In genomic region chr2:10157184-10157583, GRCm38 (mm10) we compare ENCODE assay signal across 25 mouse cellular contexts. TPM values are rescaled to one million over a fixed set of nuclear protein-coding genes. Genes with fewer than 3 reads are reported as not detected.
DNase-seq lines count a peak whose midpoint lies in the region; TF ChIP-seq lines count a peak whose summit lies in the region.
"Had no signal": no experiment of that assay in that cellular context is flagged by ENCODE, and none has a peak within 500 bp of the region (broad histone marks: within the 10 kb centered on the region; RNA-seq: fewer than 3 reads in every experiment).

No protein-coding gene starts in this region.

- peak; percentile 31 for DNase-seq in gastrocnemius, adult 2 months
- no peak for DNase-seq in gastrocnemius, postnatal 10 days
- DNase-seq in heart, postnatal 10 days = peak; percentile 29 to 32
- no peak for DNase-seq in heart, adult 8-10 months (ENCODE audit: low spot score)
- peak; percentile 28 for DNase-seq in urinary bladder, postnatal 14 days (ENCODE audit: low spot score)
- no peak for DNase-seq in urinary bladder, postnatal 36 days (ENCODE audit: low spot score in 2 of 2)
- no peak for DNase-seq in thymus, adult 18-20 months
- DNase-seq: adrenal gland, adult 8-10 months; adrenal gland, postnatal 25 days; cerebellum, adult 11-12 months; cerebellum, adult 8-10 months; cerebellum, postnatal 10 days; cerebellum, postnatal 36 days; embryo, embryonic 11 days; heart, postnatal 36 days had no signal

- peak overlapping the region; percentile 62 for H3K27ac ChIP-seq in gastrocnemius, adult 2 months
- H3K27ac ChIP-seq: embryonic facial prominence, embryonic 10.5 days; embryonic facial prominence, embryonic 13.5 days; forebrain, embryonic 12.5 days; forebrain, embryonic 15.5 days; heart, embryonic 10.5 days; hindbrain, embryonic 14.5 days; hindbrain, postnatal 0 days had no signal

- TF ChIP-seq CTCF in gastrocnemius, adult 2 months (IDR thresholded peaks at IDR 0.05) = no peak

- H3K4me3 ChIP-seq in gastrocnemius, adult 2 months = peak overlapping the region; percentile 32
- H3K4me3 ChIP-seq: embryonic facial prominence, embryonic 10.5 days; embryonic facial prominence, embryonic 13.5 days; erythroblast, embryonic 14.5 days; forebrain, embryonic 12.5 days; forebrain, embryonic 15.5 days; heart, embryonic 10.5 days had no signal

- intact Hi-C loops in gastrocnemius, adult 2 months (cut with DNase I) = no loop called here
- intact Hi-C loops in heart, postnatal 10 days (cut with DNase I) = no loop called here

RNA-seq across cellular contexts. Expression of gene Itih5, which starts 3.8 kb away (rescaled TPM):
- 10 to 100 TPM in 1 of 2 experiments, 1 to 10 TPM in 1; 7.3 to 14.9 TPM for total RNA-seq in gastrocnemius, adult 2 months (2021)
- 10 to 100 TPM; 65.9 to 76.6 TPM for total RNA-seq in gastrocnemius, postnatal 10 days (2021)
- 10 to 100 TPM; 33.3 to 35.8 TPM for total RNA-seq in heart, postnatal 10 days (2021)
- 1 to 10 TPM; 2.7 to 5.7 (median 4.1) TPM for total RNA-seq in heart, adult 8-10 months (2022)

RNA-seq across cellular contexts. Expression of gene Itih2, which starts 26.0 kb away (rescaled TPM):
- under 1 TPM; 0.33 TPM for total RNA-seq in gastrocnemius, adult 2 months (2021)
- total RNA-seq in gastrocnemius, postnatal 10 days (2021) = 1 to 10 TPM in 1 of 2 experiments, under 1 TPM in 1; 0.40 to 1.5 TPM
- total RNA-seq in heart, postnatal 10 days (2021) = under 1 TPM; 0.14 to 0.32 TPM
- total RNA-seq in heart, adult 8-10 months (2022) = under 1 TPM; 0.28 to 0.49 (median 0.38) TPM
- total RNA-seq: ES-E14; granulocyte monocyte progenitor cell, adult 5-6 weeks had no signal

Comparison
In these comparisons a context has a peak if more than half of its experiments do, and no peak if none do; other contexts are left out.
1. DNase-seq: peak in gastrocnemius, adult 2 months (single experiment), heart, postnatal 10 days (2 of 2) and urinary bladder, postnatal 14 days (single experiment); none in gastrocnemius, postnatal 10 days (single experiment), heart, adult 8-10 months (single experiment), urinary bladder, postnatal 36 days (0 of 2) and thymus, adult 18-20 months (0 of 2).